Mouse (Mus musculus) MEL (cell line): ENCODE results near the gene Rasgef1b. TPM values are rescaled to one million over a fixed set of nuclear protein-coding genes. Genes with fewer than 3 reads are reported as not detected.

Experiments
- DNase-seq: peaks from one replicate; pipeline ENCODE4 v3.0.0; 2011; ENCODE audit warnings: low read depth, low spot score
- H3K27ac ChIP-seq: 2 replicates; pipeline ENCODE4 v1.5.1; 2012; ENCODE audit warnings: low read depth, mild to moderate bottlenecking, control low read depth, low read length, moderate library complexity; ENCODE audit not compliant: control insufficient read depth
- H3K27me3 ChIP-seq, 2 experiments: fragments of 150-350 bp in 1 of 2; sonication (generic) in 1 of 2; 2 replicates each; pipeline ENCODE4 v1.6.1; 2012; ENCODE audit warnings: low read length in 2 of 2, mild to moderate bottlenecking in 2 of 2, improper control_type of control experiment in 1 of 2, moderate library complexity in 1 of 2; ENCODE audit not compliant: insufficient read depth in 2 of 2, control insufficient read depth in 1 of 2
- H3K36me3 ChIP-seq, 2 experiments: 2 replicates each; pipeline ENCODE4 v1.6.1; 2012 to 2014; ENCODE audit warnings: low read length in 2 of 2, improper control_type of control experiment in 1 of 2, inconsistent platforms in 1 of 2, mild to moderate bottlenecking in 1 of 2; ENCODE audit not compliant: insufficient read depth in 2 of 2, control insufficient read depth in 1 of 2
- H3K4me1 ChIP-seq, 2 experiments: fragments of 150-350 bp in 1 of 2; sonication (generic) in 1 of 2; 2 replicates each; pipeline ENCODE4 v1.6.1; 2012; ENCODE audit warnings: low read length in 2 of 2, improper control_type of control experiment in 1 of 2, mild to moderate bottlenecking in 1 of 2; ENCODE audit not compliant: insufficient read depth in 2 of 2, control insufficient read depth in 1 of 2
- H3K4me3 ChIP-seq, 2 experiments: fragments of 150-350 bp in 1 of 2; sonication (generic) in 1 of 2; 2 replicates each; pipeline ENCODE4 v1.5.1; 2012; ENCODE audit warnings: low read depth in 2 of 2, low read length in 2 of 2, mild to moderate bottlenecking in 2 of 2, moderate library complexity in 2 of 2, control low read depth in 1 of 2, improper control_type of control experiment in 1 of 2; ENCODE audit not compliant: control insufficient read depth in 1 of 2, insufficient read depth in 1 of 2
- H3K79me2 ChIP-seq: 2 replicates; pipeline ENCODE4 v1.6.1; 2012; ENCODE audit warnings: mild to moderate bottlenecking, low read length, moderate library complexity; ENCODE audit not compliant: control insufficient read depth, poor library complexity, insufficient read depth
- H3K9ac ChIP-seq: 2 replicates; pipeline ENCODE4 v1.6.1; 2012; ENCODE audit warnings: low read depth, mild to moderate bottlenecking, control low read depth, low read length, moderate library complexity; ENCODE audit not compliant: control insufficient read depth, poor library complexity, severe bottlenecking
- H3K9me3 ChIP-seq: fragments of 150-350 bp; sonication (generic); replicated peaks from 2 replicates; pipeline ENCODE4 v1.6.1; 2012; ENCODE audit warnings: mild to moderate bottlenecking, low read length, improper control_type of control experiment, moderate library complexity; ENCODE audit not compliant: insufficient read depth
- CHD1 ChIP-seq: IDR thresholded peaks from 2 replicates; pipeline ENCODE4 v1.6.1; 2012; ENCODE audit warnings: low read depth, mild to moderate bottlenecking, inconsistent platforms, low read length, improper control_type of control experiment
- CHD2 ChIP-seq: IDR thresholded peaks from 2 replicates; pipeline ENCODE4 v1.6.1; 2011; ENCODE audit warnings: low read length, improper control_type of control experiment
- ELF1 ChIP-seq: IDR thresholded peaks from 2 replicates; pipeline ENCODE4 v1.6.1; 2014; ENCODE audit warnings: low read depth, mild to moderate bottlenecking, inconsistent platforms, low read length, improper control_type of control experiment, moderate library complexity
- EP300 ChIP-seq, 2 experiments: IDR thresholded peaks; 2 replicates each; pipeline ENCODE4 v1.6.1; 2011; ENCODE audit warnings: improper control_type of control experiment in 2 of 2, low read length in 2 of 2, low read depth in 1 of 2, mild to moderate bottlenecking in 1 of 2
- GABPA ChIP-seq: IDR thresholded peaks from 2 replicates; pipeline ENCODE4 v1.6.1; 2012; ENCODE audit warnings: low read depth, mild to moderate bottlenecking, inconsistent platforms, low read length, improper control_type of control experiment, moderate library complexity
- HCFC1 ChIP-seq: IDR thresholded peaks from 2 replicates; pipeline ENCODE4 v1.6.1; 2012; ENCODE audit warnings: low read depth, mild to moderate bottlenecking, inconsistent platforms, low read length, improper control_type of control experiment, moderate library complexity
- JUND ChIP-seq: IDR thresholded peaks from 2 replicates; pipeline ENCODE4 v1.6.1; 2011; ENCODE audit warnings: low read depth, mild to moderate bottlenecking, improper control_type of control experiment, low read length
- KAT2A ChIP-seq: conservative IDR thresholded peaks from 2 replicates; pipeline ENCODE4 v1.6.1; 2012; ENCODE audit warnings: low read depth, low read length, improper control_type of control experiment, inconsistent platforms
- MXI1 ChIP-seq: IDR thresholded peaks from 2 replicates; pipeline ENCODE4 v1.6.1; 2011; ENCODE audit warnings: mild to moderate bottlenecking, low read depth, low read length, improper control_type of control experiment
- NELFE ChIP-seq: IDR thresholded peaks from 2 replicates; pipeline ENCODE4 v1.6.1; 2011; ENCODE audit warnings: low read depth, low read length, improper control_type of control experiment
- POLR2AphosphoS2 ChIP-seq: IDR thresholded peaks from 2 replicates; pipeline ENCODE4 v1.6.1; 2011; ENCODE audit warnings: low read length, improper control_type of control experiment
- POLR2AphosphoS5 ChIP-seq: IDR thresholded peaks from 2 replicates; pipeline ENCODE4 v1.6.1; 2012; ENCODE audit warnings: low read depth, borderline replicate concordance, mild to moderate bottlenecking, inconsistent platforms, low read length, moderate library complexity, mixed read lengths
- RAD21 ChIP-seq: IDR thresholded peaks from 2 replicates; pipeline ENCODE4 v1.6.1; 2011; ENCODE audit warnings: mild to moderate bottlenecking, low read depth, low read length, improper control_type of control experiment
- TCF12 ChIP-seq: IDR thresholded peaks from 2 replicates; pipeline ENCODE4 v1.6.1; 2014; ENCODE audit warnings: low read depth, mild to moderate bottlenecking, inconsistent platforms, low read length, improper control_type of control experiment, moderate library complexity
- USF2 ChIP-seq, 2 experiments: IDR thresholded peaks; 2 replicates each; pipeline ENCODE4 v1.6.1; 2011 to 2012; ENCODE audit warnings: improper control_type of control experiment in 2 of 2, low read length in 2 of 2, borderline replicate concordance in 1 of 2, inconsistent platforms in 1 of 2, low read depth in 1 of 2, mild to moderate bottlenecking in 1 of 2; ENCODE audit not compliant: insufficient read depth in 1 of 2
- ZC3H11A ChIP-seq: IDR thresholded peaks from 2 replicates; pipeline ENCODE4 v1.6.1; 2012; ENCODE audit warnings: low read depth, mild to moderate bottlenecking, inconsistent platforms, low read length, improper control_type of control experiment
- ZKSCAN1 ChIP-seq: IDR thresholded peaks from 2 replicates; pipeline ENCODE4 v1.6.1; 2012; ENCODE audit warnings: low read depth, mild to moderate bottlenecking, inconsistent platforms, low read length, improper control_type of control experiment, moderate library complexity
- polyA plus RNA-seq, 2 experiments: library from polyadenylated mRNA; stranded (reverse) in 1 of 2; unstranded in 1 of 2; fragments of >175 nt in 1 of 2; fragments of >200 nt in 1 of 2; gene quantifications; 2 replicates each; pipeline versions ENCODE4 v1.2.1 to v1.2.4; 2012; ENCODE audit warnings: low replicate concordance in 2 of 2, low read depth in 1 of 2; ENCODE audit not compliant: insufficient read length in 2 of 2, insufficient read depth in 1 of 2, missing spikeins in 1 of 2
- total RNA-seq: library from RNA; depleted of rRNA; stranded (reverse); fragments of 300-350 nt; gene quantifications from 2 replicates; pipeline ENCODE4 v1.2.3, GENCODE M21; 2012

Rasgef1b gene
- total and polyA plus RNA-seq, 3 experiments = not detected

GRCm38 (mm10) chr5:99472607-99473335 lies 256.1 kb downstream of the Rasgef1b start:
- Histone ChIP-seq H3K27ac (no peak overlapping the region), H3K79me2 (no peaks in the 10 kb centered on the region), H3K27me3 (no peaks in the 10 kb centered on the region), H3K9ac (no peak overlapping the region), H3K4me1 (no peaks in the 10 kb centered on the region), H3K4me3 (no peak overlapping the region), H3K9me3 (no peaks in the 10 kb centered on the region), H3K36me3 (no peaks in the 10 kb centered on the region)
- TF ChIP-seq POLR2AphosphoS5 = no peak
- DNase-seq = no peak

- H3K27me3 ChIP-seq = no peaks in the 10 kb centered on the region
- no peak overlapping the region for H3K27ac ChIP-seq
- no peaks in the 10 kb centered on the region for H3K9me3 ChIP-seq
- TF ChIP-seq CHD2 = no peak
- TF ChIP-seq ZKSCAN1 = no peak
- TF ChIP-seq TCF12 = no peak
- no peak for TF ChIP-seq CHD1
- TF ChIP-seq POLR2AphosphoS2 = no peak
- no peak overlapping the region for H3K9ac ChIP-seq
- H3K4me3 ChIP-seq = no peak overlapping the region
- no peaks in the 10 kb centered on the region for H3K36me3 ChIP-seq
- no peak for DNase-seq
- H3K4me1 ChIP-seq = no peaks in the 10 kb centered on the region
- no peaks in the 10 kb centered on the region for H3K79me2 ChIP-seq
Observed at GRCm38 (mm10) chr5:99471790-99472189, 257.1 kb downstream of the Rasgef1b start.

GRCm38 (mm10) chr5:99470613-99471012 lies 258.3 kb downstream of the Rasgef1b start:
- Histone ChIP-seq H3K79me2 (no peaks in the 10 kb centered on the region), H3K27ac (no peak overlapping the region), H3K4me1 (no peaks in the 10 kb centered on the region), H3K36me3 (no peaks in the 10 kb centered on the region), H3K4me3 (no peak overlapping the region), H3K27me3 (no peaks in the 10 kb centered on the region), H3K9me3 (no peaks in the 10 kb centered on the region), H3K9ac (no peak overlapping the region)
- no peak for DNase-seq
- TF ChIP-seq CHD1 (no peak), RAD21 (no peak), ZC3H11A (no peak), GABPA (no peak), ELF1 (no peak), MXI1 (no peak), USF2 (IDR thresholded peaks at IDR 0.05; ENCODE audit: borderline replicate concordance in 1 of 2, insufficient read depth in 1 of 2, low read depth in 1 of 2, low read length in 2 of 2) (no peak), JUND (no peak), HCFC1 (no peak), EP300 (IDR thresholded peaks at IDR 0.05; ENCODE audit: low read depth in 1 of 2, low read length in 2 of 2) (no peak), KAT2A (no peak), NELFE (no peak), POLR2AphosphoS2 (no peak)
